Mouse (Mus musculus) layer of hippocampus, postnatal 10 days (tissue): ENCODE measurements around the gene Rgs9bp. TPM values are rescaled to one million over a fixed set of nuclear protein-coding genes. Genes with fewer than 3 reads are reported as not detected.
A peak's percentile ranks its signal among the peaks of the same experiment; 100 is the strongest.
"Not testable (repeated sequence)": the region's sequence is repeated elsewhere in the genome, so short reads cannot be mapped to it uniquely, and the experiment has no call there.

Source experiments
- DNase-seq, 2 experiments: peaks; one replicate each; pipeline ENCODE4 v3.0.0; 2021; ENCODE audit warnings: low spot score in 2 of 2
- total RNA-seq, 2 experiments: library from RNA; stranded (reverse); gene quantifications; 2 replicates each; pipeline ENCODE4 v1.2.3; 2021

The Rgs9bp gene
- total RNA-seq, 2 experiments from 2014 or later: 0.62 to 0.87 TPM

DNA sequence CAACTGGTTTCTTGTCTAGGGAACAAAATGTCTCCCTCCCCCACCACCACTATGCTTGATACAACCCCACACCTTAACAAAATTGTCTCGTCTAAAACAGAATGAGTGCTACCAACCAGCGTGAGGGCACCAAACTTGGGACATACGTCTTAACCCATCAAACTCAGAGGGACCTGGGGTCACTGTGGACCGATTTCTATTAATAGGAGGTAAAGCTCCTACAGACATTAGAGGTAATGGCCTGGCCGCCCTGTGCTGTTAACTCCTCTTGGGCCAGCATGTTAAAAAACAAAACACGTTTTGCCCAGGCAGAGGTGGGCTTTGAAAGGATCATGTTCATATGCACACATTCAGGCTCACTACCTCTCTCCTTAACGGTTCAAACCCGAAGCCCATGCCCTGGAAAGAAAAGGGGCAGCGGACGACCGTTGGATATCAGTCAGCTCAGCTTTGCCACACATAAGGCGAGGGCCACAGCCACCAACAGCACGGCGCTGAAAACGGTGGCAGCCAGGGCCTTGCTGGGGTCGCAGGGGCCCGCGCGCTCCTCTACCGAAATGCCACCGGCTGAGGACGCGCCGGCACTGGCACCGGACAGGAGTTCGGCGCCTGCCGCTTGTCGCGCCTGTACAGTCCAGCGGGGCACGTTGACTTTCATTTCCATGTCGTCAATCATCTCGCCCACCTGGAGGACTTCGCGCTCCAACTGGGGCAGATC lies 1.2 kb downstream of the Rgs9bp start:
- peak in 1 of 2 experiments; percentile 31 for DNase-seq

GRCm38 (mm10) chr7:35583476-35584025 lies 1.8 kb downstream of the Rgs9bp start:
- no peak for DNase-seq

DNA sequence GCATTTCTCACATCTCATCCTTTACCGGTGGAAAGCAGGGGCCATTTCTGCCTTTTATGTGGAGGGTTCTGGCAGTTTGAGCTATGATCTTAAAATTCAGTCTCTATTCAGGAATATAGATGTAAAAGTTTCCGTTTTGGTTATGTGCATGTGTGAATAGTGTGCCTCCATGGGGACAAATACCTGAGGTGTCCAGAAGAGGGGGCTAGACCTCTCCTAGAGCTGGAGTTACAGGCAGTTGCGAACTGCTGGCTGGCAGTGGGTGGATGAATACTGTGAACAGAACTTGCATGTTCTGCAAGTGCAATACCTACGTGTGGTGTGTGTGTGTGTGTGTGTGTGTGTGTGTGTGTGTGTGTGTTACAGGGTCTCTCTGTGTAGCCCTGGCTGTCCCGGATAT lies 2.7 kb downstream of the Rgs9bp start:
- DNase-seq: no peak

GRCm38 (mm10) chr7:35579849-35580248 lies 5.5 kb downstream of the Rgs9bp start:
- peak in 1 of 2 experiments; percentile 37 for DNase-seq

DNA sequence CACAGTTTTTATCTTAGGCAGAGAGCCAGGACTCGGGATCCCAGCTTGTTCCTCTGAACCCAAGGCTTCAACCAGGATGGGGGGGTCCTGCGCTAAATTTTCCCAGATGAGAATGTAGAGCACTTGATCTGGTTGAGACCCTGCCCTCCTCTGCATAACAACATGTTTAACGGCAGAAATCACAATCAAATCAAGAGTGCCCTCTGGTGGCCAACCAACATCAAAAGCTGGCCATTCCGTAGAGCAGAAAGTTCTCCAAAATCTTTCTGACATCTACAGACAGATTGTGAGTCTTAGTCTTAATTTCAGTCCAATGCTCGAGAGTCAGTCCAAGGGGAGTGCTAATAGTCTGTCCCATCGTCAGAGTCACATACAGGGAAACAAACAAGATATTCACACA lies 14.5 kb downstream of the Rgs9bp start:
- DNase-seq: not testable (repeated sequence)

GRCm38 (mm10) chr7:35569724-35570123 lies 15.7 kb downstream of the Rgs9bp start:
- not testable (repeated sequence) for DNase-seq

DNA sequence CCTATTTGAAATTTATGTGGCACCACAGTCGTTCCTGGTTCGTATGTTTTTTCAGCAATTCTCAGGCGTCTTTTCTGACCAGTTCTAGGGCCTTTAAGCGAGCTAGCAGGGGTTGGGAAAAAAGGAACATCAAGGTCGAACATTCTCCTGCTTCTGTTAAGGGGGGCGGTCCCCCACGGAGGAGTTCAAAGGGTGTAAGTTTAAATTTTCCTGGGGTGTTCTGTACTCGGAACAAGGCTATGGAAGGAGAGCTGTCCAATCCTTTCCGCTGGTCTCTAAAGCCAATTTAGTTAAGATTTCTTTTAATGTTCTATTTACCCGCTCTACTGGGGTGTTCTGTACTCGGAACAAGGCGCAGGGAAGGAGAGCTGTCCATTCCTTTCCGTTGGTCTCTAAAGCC lies 19.4 kb downstream of the Rgs9bp start:
- DNase-seq: not testable (repeated sequence)

GRCm38 (mm10) chr7:35564872-35565271 lies 20.5 kb downstream of the Rgs9bp start:
- not testable (repeated sequence) for DNase-seq

GRCm38 (mm10) chr7:35564067-35564865 lies 21.1 kb downstream of the Rgs9bp start:
- no peak for DNase-seq

GRCm38 (mm10) chr7:35563071-35563470 lies 22.3 kb downstream of the Rgs9bp start:
- DNase-seq: no peak

DNA sequence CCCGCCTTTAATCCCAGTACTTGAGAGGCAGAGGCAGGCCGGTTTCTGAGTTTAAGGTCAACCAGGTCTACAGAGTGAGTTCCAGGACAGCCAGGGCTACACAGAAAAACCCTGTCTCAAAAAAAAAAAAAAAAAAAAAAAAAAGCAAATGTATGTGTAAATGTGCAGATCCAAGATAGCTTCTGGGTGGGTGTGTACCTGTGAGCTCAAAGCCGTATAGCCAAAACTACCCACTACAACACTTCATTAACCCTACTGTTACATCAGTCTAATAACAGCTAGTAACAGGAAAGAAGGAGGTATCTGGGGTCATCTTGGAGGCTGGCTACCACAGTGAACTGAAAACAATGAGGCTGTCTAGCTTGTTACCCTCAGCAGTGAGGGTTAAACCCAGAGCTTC lies 25.5 kb downstream of the Rgs9bp start:
- no peak for DNase-seq

DNA sequence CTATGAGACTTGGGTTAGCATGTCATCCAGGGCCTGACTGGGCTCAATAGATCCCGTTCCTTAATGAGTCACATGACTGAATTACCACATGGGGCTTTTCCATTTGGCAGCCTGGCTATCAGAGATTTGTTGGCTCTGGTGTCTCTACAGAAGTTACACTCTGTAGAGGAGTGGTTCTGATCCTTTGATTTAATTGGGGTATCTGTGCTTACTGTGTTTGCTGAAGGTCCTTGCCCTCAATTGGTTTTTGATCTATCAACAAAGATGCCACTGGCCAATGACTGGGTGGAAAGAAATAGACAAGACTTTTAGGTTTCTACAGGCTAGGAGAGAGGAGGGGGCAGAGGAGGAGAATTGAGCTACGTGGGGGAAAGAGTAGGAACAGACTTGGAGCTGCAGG lies 26.7 kb downstream of the Rgs9bp start:
- DNase-seq: no peak

GRCm38 (mm10) chr7:35557577-35557976 lies 27.8 kb downstream of the Rgs9bp start:
- no peak for DNase-seq

DNA sequence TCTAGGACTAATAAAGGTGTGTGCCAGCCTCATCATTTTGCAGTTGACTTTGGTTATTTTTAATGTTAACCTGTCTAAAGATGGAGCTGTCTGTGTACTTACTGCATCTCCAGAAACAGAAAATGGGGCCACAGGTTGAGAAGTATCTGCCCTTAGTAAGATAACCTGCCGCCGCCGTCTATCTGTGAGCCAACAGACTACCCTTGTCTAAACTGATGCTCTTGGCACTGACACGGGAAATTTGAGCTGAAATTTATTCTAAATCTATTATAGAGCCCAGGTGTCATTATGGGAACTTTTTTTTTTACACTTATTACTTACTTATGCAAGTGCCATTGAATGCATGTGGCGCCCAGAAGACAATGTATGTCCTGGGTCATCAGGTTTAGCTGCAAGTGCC lies 28.5 kb downstream of the Rgs9bp start:
- DNase-seq: no peak

GRCm38 (mm10) chr7:35556205-35556603 lies 29.2 kb downstream of the Rgs9bp start, which contains the start of gene Nudt19:
Gene Nudt19 (minus strand): TSS chr7:35556304.
- no peak for DNase-seq

GRCm38 (mm10) chr7:35555224-35556204 lies 29.9 kb downstream of the Rgs9bp start:
- DNase-seq: peak; percentile 91 to 93

DNA sequence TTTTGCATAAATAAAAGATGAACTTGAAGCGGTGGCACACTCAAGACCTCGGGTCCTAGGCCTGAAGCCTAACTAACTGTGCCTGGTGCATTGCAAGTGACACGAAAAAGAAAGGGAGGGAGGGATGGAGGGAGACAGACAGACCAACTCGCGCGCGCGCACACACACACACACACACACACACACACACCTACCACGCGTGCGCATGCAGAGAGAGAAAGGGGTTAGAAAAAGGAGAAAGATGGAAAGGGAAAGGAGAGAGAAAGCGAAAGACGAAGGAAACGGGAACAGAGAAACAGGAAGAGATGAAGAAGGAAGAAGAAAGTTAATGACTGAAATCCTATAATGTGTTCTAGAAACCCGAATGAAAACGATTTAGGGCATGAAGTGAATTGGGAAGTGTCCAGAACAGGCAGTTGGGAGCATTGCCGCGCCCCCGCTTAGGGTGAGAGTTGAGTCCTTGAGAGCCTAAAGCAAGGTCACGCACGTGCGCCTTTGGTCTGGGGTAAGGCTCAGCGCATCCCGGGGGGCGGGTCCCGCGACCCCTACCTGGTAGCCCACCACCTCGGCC lies 30.7 kb downstream of the Rgs9bp start:
- peak; percentile 43 to 49 for DNase-seq

GRCm38 (mm10) chr7:35553751-35554604 lies 31.4 kb downstream of the Rgs9bp start:
- peak; percentile 36 to 51 for DNase-seq

- peak; percentile 64 to 69 for DNase-seq
Observed at GRCm38 (mm10) chr7:35545881-35546280, 39.5 kb downstream of the Rgs9bp start.

GRCm38 (mm10) chr7:35537562-35537961 lies 47.8 kb downstream of the Rgs9bp start, which contains the start of gene Tdrd12:
Gene Tdrd12 (minus strand): TSS chr7:35537745.
- no peak for DNase-seq
